Mouse (Mus musculus) CH12.LX (cell line): ENCODE data around the gene Grin2a.

Experiments
- E2F4 ChIP-seq: IDR thresholded peaks from 2 replicates; pipeline ENCODE4 v1.6.1; 2011; ENCODE audit warnings: low read depth, low read length, improper control_type of control experiment; ENCODE audit not compliant: insufficient replicate concordance
- JUN ChIP-seq: IDR thresholded peaks from 2 replicates; pipeline ENCODE4 v1.6.1; 2011; ENCODE audit warnings: low read depth, mild to moderate bottlenecking, low read length, improper control_type of control experiment, moderate library complexity; ENCODE audit not compliant: insufficient read depth
- MYC ChIP-seq: IDR thresholded peaks from 2 replicates; pipeline ENCODE4 v1.6.1; 2011; ENCODE audit warnings: low read depth, mild to moderate bottlenecking, improper control_type of control experiment, low read length
- NELFE ChIP-seq: IDR thresholded peaks from 2 replicates; pipeline ENCODE4 v1.6.1; 2011; ENCODE audit warnings: low read depth, low read length, improper control_type of control experiment
- POLR2A ChIP-seq: IDR thresholded peaks from 2 replicates; pipeline ENCODE4 v1.6.1; 2011; ENCODE audit warnings: low read depth, mild to moderate bottlenecking, improper control_type of control experiment, low read length
- TCF12 ChIP-seq: IDR thresholded peaks from 2 replicates; pipeline ENCODE4 v1.6.1; 2014; ENCODE audit warnings: low read depth, mild to moderate bottlenecking, inconsistent platforms, low read length, improper control_type of control experiment

- no peak for TF ChIP-seq POLR2A
- no peak for TF ChIP-seq JUN
- no peak for TF ChIP-seq E2F4
- TF ChIP-seq NELFE, result no peak
- TF ChIP-seq TCF12, result no peak
- TF ChIP-seq MYC, result no peak
Measured at GRCm38 (mm10) chr16:9980641-9981040, 14.7 kb downstream of the Grin2a start.
